Mouse (Mus musculus) forebrain, embryonic 14.5 days (tissue): ENCODE results near the gene Gm28305. TPM values are rescaled to one million over a fixed set of nuclear protein-coding genes. Genes with fewer than 3 reads are reported as not detected.

Experiments
- ATAC-seq: fragments of 200-750 bp; cut with Nextera tagmentation; 2 replicates; pipeline ENCODE4 v1.8.0; 2017; ENCODE audit warnings: mild to moderate bottlenecking, moderate library complexity
- DNase-seq: peaks from one replicate; pipeline ENCODE4 v3.0.0-alpha.2; 2015; ENCODE audit warnings: low spot score
- H3K27ac ChIP-seq: fragments of 300-500 bp; sonication (generic); 2 replicates; pipeline ENCODE4 v1.5.1; 2014; ENCODE audit warnings: low read depth, mild to moderate bottlenecking, control low read depth, low read length, moderate library complexity
- H3K27me3 ChIP-seq: fragments of 300-500 bp; sonication (generic); replicated peaks from 2 replicates; pipeline ENCODE4 v1.6.1; 2014; ENCODE audit warnings: low read length, control low read depth, mixed read lengths; ENCODE audit not compliant: control insufficient read depth, insufficient read depth
- H3K36me3 ChIP-seq: fragments of 300-500 bp; sonication (generic); 2 replicates; pipeline ENCODE4 v1.6.1; 2014; ENCODE audit warnings: low read length, control low read depth; ENCODE audit not compliant: control insufficient read depth, insufficient read depth
- H3K4me1 ChIP-seq: fragments of 300-500 bp; sonication (generic); 2 replicates; pipeline ENCODE4 v1.6.1; 2014; ENCODE audit warnings: antibody characterized with exemption, low read length, control low read depth; ENCODE audit not compliant: control insufficient read depth, insufficient read depth
- H3K4me2 ChIP-seq: fragments of 300-500 bp; sonication (generic); 2 replicates; pipeline ENCODE4 v1.6.1; 2014; ENCODE audit warnings: mild to moderate bottlenecking, control low read depth, low read length
- H3K4me3 ChIP-seq: fragments of 300-500 bp; sonication (generic); 2 replicates; pipeline ENCODE4 v1.5.1; 2014; ENCODE audit warnings: low read depth, low read length, control low read depth
- H3K9ac ChIP-seq: fragments of 300-500 bp; sonication (generic); 2 replicates; pipeline ENCODE4 v1.6.1; 2014; ENCODE audit warnings: mild to moderate bottlenecking, low read length, control low read depth, moderate library complexity
- H3K9me3 ChIP-seq: fragments of 300-500 bp; sonication (generic); replicated peaks from 2 replicates; pipeline ENCODE4 v1.6.1; 2016; ENCODE audit warnings: low read length, control low read depth, mixed read lengths; ENCODE audit not compliant: control insufficient read depth
- WGBS: fragments of 180-500 bp; shearing (Covaris S2); extraction: QIAGEN DNeasy Blood & Tissue Kit; methylation state at CpG from one replicate; pipeline ENCODE4 v1.1.7; 2014; 5-methylcytosine and 5-hydroxymethylcytosine counted together
- polyA plus RNA-seq: library from polyadenylated mRNA; unstranded; fragments of >200 nt; fragmentation: Nextera tagmentation; extraction: Ambion mirVana; gene quantifications from 2 replicates; pipeline ENCODE4 v1.2.1, GENCODE M21; 2014

Gene Gm28305
- polyA plus RNA-seq, 1 experiment from 2014 or later = not detected

DNA sequence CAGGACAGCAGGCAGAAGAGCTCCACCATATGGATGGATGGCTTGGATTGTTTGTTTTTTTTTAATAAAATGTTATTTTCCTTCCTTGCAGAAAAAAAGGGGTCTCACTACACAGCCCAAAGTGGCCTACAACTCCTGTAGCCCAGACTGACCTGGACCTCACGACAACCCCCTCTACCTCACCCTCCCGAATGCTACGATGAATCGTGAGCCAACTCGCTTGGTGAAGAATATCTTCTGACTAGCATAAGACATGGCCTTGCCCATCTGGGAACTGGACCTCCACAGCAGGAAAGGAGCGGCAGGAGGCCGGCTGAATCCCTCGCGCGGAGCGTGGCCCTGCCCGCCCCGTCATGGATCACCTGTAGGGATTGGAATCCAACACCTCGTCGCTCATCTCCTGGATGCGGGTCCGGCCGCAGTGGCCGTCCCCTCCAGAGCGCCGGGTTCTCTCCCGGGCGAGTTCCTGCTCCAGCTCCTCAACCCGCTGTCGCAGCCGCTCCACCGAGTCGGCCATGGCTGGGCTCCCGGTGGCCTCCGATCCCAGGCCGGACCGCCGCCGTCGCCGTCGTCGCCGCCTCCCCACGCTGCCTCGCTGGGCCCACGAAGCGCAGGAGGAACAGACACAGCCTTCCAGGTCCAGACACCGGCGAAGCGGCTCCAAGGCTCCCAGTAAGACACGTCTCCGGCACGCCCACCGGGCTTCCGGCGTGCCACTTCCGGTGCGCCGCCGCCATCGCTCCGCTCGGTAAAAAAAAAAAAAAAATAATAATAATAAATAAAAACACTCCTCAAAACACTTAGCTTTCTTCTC lies 22.2 kb downstream of the Gm28305 start, which contains the start of gene Uba5:
TSS of gene Uba5 (minus strand) at position 705 of the 814 bp plus-strand sequence.
- ATAC-seq (peak; percentile 81), DNase-seq (peak; percentile 88)
- Histone ChIP-seq H3K27ac (peak within 1 kb of the TSS; percentile 17), H3K9me3 (no peaks in the 10 kb centered on the region), H3K9ac (peak within 1 kb of the TSS; percentile 81), H3K4me3 (peak within 1 kb of the TSS; percentile 97), H3K4me1 (peaks cover 9% of the 10 kb centered on the region), H3K27me3 (no peaks in the 10 kb centered on the region), H3K36me3 (peaks cover 26% of the 10 kb centered on the region), H3K4me2 (peak within 1 kb of the TSS; percentile 91)
- WGBS = under 1% methylated on average over 59 of the region's 59 CpGs

DNA sequence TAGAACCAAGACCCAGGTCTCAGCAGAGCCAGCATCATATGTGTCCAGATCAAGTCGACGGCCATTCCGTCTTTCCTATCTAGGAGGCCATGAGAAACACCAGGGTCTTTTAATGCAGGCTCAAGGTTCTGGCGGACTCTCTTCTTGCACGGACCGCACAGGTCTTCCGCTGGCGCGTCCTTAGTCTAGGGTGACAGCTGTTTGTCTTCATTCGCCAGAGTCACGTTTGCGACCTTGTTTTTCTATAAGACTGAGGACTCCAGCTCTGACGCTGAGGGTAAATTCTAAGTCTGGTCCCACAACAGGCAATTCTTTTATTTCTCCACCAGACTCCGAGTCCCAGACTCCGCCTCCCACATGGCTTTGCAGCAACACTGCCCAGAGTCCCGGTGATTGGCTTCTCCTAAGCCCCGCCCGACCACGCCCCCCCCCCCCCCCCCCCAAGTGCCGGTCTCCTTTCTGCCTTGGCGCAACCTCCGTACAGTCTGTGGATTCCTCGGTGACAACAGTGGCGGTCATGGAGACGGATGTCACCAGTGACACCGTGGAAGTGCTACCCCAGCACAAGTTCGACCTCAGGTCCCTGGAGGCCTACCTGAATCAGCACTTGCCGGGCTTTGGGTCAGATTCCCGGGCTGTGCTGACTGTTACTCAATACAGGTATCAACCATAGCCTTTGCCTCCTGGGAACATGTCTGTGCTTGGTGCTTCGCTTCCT lies 22.9 kb downstream of the Gm28305 start, which contains the start of gene Acad11:
TSS of gene Acad11 (plus strand) at position 134 of the 718 bp plus-strand sequence.
- Histone ChIP-seq H3K36me3 (peaks cover 18% of the 10 kb centered on the region), H3K27me3 (no peaks in the 10 kb centered on the region), H3K9ac (peak within 1 kb of the TSS; percentile 81), H3K9me3 (no peaks in the 10 kb centered on the region), H3K4me3 (peak within 1 kb of the TSS; percentile 97), H3K27ac (peak within 1 kb of the TSS; percentile 17), H3K4me2 (peak within 1 kb of the TSS; percentile 91), H3K4me1 (peaks cover 9% of the 10 kb centered on the region)
- peak; percentile 93 for DNase-seq
- WGBS = under 1% methylated on average over 29 of the region's 30 CpGs
- peak; percentile 97 for ATAC-seq

DNA sequence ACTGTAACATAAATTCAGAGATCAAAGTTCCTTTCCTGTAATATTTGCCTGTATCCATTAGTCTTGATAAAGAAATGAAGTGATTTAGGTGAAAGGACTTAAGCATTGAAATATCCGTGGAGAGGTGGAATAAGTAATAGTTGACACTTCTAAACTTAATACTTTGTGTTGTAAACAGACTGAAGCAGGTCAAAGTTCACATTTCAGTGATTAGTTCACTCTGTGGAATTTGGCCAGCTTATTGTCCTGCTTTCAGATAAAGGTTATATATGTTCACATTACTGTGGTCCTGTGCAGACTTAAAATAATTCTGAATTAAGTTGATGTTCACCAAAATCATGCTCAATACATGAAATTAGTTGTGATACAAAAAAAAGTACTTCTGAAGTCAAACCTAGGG lies 24.1 kb downstream of the Gm28305 start:
- no peak overlapping the region for H3K4me3 ChIP-seq
- no peak for DNase-seq
- no peaks in the 10 kb centered on the region for H3K9me3 ChIP-seq
- H3K27ac ChIP-seq = no peak overlapping the region
- no peak for ATAC-seq
- 28% methylated on average over 1 of the region's 1 CpGs for WGBS
- H3K36me3 ChIP-seq = peaks cover 11% of the 10 kb centered on the region
- no peaks in the 10 kb centered on the region for H3K27me3 ChIP-seq
- H3K9ac ChIP-seq = no peak overlapping the region
- no peak overlapping the region for H3K4me2 ChIP-seq
- peaks cover 9% of the 10 kb centered on the region for H3K4me1 ChIP-seq

DNA sequence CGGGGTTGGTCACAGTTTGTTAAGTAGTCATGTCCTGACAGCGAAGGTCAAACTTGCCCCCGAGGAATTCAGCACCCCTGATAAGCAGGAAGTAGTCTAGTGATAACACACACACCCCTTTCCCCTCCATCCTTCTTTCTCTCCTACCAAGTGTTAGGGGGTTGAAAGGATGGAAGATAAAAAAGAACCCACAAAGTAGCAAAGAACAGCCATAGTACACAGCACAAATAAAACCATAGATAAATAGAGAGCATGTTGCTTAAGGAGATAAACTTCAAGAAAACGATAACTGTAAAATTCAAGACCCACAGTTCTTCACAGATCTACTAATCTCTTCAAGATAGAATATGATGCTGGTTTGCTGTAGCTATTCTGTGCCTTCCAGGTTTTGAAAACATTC lies 29.8 kb downstream of the Gm28305 start:
- Histone ChIP-seq H3K27ac (no peak overlapping the region), H3K9ac (no peak overlapping the region), H3K4me3 (no peak overlapping the region), H3K4me2 (no peak overlapping the region), H3K27me3 (no peaks in the 10 kb centered on the region), H3K4me1 (no peaks in the 10 kb centered on the region), H3K9me3 (no peaks in the 10 kb centered on the region), H3K36me3 (no peaks in the 10 kb centered on the region)
- 91% methylated on average over 4 of the region's 4 CpGs for WGBS
- no peak for ATAC-seq
- DNase-seq = no peak

DNA sequence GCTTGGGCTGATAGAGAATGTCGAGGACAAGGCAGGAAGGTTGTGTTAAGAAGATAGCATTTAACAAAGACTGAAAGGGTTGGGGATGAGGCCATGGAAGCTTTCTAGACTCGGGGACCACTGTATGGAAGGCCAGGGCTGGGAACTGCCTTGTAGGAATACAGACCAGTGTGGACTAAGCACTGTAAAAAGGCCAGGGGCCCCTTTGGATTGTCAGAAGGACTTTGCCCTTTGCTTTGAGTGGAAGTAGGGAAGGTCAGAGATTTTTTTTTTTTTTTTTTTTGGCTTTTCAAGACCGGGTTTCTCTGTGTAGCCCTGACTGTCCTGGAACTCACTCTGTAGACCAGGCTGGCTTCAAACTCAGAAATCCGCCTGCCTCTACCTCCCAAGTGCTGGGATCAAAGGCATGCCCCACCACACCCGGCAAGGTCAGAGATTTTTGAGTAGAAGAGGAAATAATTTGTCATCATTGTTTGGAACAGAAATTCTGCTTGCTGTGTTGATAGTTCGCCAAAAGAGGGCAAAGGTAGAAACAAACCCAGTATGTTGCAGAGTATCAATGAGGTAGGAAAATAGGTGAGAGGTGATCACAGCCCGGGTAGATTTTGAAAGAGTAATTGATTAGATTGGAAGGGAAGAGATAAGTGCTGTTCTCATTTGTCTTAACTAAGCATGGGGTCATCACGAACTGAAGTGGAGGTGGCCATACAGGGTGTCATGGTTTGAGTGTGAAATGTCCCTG lies 30.6 kb downstream of the Gm28305 start:
- Histone ChIP-seq H3K4me1 (no peaks in the 10 kb centered on the region), H3K36me3 (no peaks in the 10 kb centered on the region), H3K9me3 (no peaks in the 10 kb centered on the region), H3K27ac (no peak overlapping the region), H3K9ac (no peak overlapping the region), H3K4me2 (no peak overlapping the region), H3K27me3 (no peaks in the 10 kb centered on the region), H3K4me3 (no peak overlapping the region)
- DNase-seq (no peak), ATAC-seq (no peak)
- 81% methylated on average over 8 of the region's 8 CpGs for WGBS

DNA sequence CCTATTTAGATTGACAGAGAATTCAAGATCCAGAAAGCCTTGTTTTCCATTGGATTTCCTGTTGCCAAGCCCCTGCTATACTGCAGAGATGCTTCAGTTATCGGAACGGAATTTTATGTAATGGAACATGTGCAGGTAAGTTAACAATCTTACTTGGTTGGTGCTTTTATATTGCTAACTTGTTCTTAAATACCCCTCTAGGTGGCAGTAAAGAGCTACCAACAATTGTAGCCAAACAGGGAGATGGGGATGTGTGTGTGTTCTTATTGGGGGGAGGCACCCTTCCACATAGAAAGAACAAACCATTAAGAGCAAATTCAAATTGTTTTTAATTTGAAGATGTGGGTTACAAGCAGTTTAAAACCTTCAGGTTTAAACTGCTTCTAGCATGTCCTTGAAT lies 35.3 kb downstream of the Gm28305 start:
- H3K27me3 ChIP-seq = no peaks in the 10 kb centered on the region
- ATAC-seq (no peak), DNase-seq (peak; percentile 47)
- 64% methylated on average over 2 of the region's 2 CpGs for WGBS
- H3K9ac ChIP-seq = no peak overlapping the region
- H3K4me2 ChIP-seq = no peak overlapping the region
- no peak overlapping the region for H3K27ac ChIP-seq
- no peaks in the 10 kb centered on the region for H3K9me3 ChIP-seq
- H3K36me3 ChIP-seq = no peaks in the 10 kb centered on the region
- no peaks in the 10 kb centered on the region for H3K4me1 ChIP-seq
- no peak overlapping the region for H3K4me3 ChIP-seq

DNA sequence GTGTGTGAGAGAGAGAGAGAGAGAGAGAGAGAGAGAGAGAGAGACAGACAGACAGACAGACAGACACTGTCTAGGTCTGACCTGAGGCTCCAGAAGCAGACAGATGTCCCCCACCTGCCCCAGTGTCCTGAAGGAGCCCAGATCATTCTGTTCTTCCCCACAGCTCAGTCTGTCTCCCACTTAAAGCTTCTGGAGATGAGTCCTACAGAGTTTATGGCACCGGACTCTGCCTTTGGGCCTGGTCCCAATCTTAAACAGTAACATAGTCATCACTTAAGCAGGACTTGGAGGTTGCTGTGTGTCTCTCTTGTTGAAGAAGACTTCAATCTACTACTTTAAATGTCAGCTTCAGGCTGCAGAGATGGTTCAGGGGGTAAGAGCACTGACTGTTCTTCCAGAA lies 38.3 kb downstream of the Gm28305 start:
- no peaks in the 10 kb centered on the region for H3K4me1 ChIP-seq
- H3K9me3 ChIP-seq = no peaks in the 10 kb centered on the region
- H3K4me3 ChIP-seq = no peak overlapping the region
- DNase-seq (no peak), ATAC-seq (no peak)
- H3K27me3 ChIP-seq = no peaks in the 10 kb centered on the region
- no peak overlapping the region for H3K27ac ChIP-seq
- WGBS = 93% methylated on average over 1 of the region's 1 CpGs
- no peak overlapping the region for H3K4me2 ChIP-seq
- no peaks in the 10 kb centered on the region for H3K36me3 ChIP-seq
- H3K9ac ChIP-seq = no peak overlapping the region

DNA sequence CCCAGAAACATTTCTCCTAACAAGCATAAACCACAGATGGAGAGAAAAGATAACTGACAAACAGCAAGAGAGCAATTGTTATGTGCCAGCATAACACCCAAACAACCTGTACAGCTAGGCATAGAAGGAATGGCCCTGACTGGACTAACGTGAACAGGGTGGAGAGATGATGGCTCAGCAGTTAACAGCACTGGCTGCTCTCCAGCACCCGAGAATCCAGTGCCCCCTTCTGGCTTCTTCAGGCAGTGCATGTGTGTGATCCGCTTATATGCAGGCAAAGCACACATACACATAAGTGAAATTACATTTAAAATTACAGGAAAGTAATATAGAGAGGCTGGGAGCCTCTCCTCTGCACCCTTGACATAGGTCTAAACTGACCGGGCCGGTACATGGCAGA lies 38.9 kb downstream of the Gm28305 start:
- no peak overlapping the region for H3K4me2 ChIP-seq
- no peak overlapping the region for H3K4me3 ChIP-seq
- WGBS = 48% methylated on average over 5 of the region's 5 CpGs
- no peak for ATAC-seq
- no peaks in the 10 kb centered on the region for H3K27me3 ChIP-seq
- no peaks in the 10 kb centered on the region for H3K36me3 ChIP-seq
- peak; percentile 51 for DNase-seq
- H3K4me1 ChIP-seq = no peaks in the 10 kb centered on the region
- H3K9ac ChIP-seq = no peak overlapping the region
- no peak overlapping the region for H3K27ac ChIP-seq
- H3K9me3 ChIP-seq = no peaks in the 10 kb centered on the region
